Mouse (Mus musculus) heart, embryonic 13.5 days (tissue): Measurements from ENCODE around the gene Pip5k1a. TPM values are rescaled to one million over a fixed set of nuclear protein-coding genes. Genes with fewer than 3 reads are reported as not detected.
A peak's percentile ranks its signal among the peaks of the same experiment; 100 is the strongest.
"Not testable (repeated sequence)": the region's sequence is repeated elsewhere in the genome, so short reads cannot be mapped to it uniquely, and the experiment has no call there.

ENCODE experiments used
- ATAC-seq: fragments of 200-750 bp; cut with Nextera tagmentation; 2 replicates; pipeline ENCODE4 v1.8.0; 2017; ENCODE audit warnings: moderate TSS enrichment; ENCODE audit not compliant: insufficient number of reproducible peaks, low FRiP score, low TSS enrichment; ENCODE audit errors: extremely low read depth
- H3K27ac ChIP-seq: fragments of 300-500 bp; sonication (generic); replicated peaks from 2 replicates; pipeline ENCODE4 v1.5.1; 2015; ENCODE audit warnings: moderate library complexity, mild to moderate bottlenecking, inconsistent platforms
- H3K27me3 ChIP-seq: fragments of 300-500 bp; sonication (generic); replicated peaks from 2 replicates; pipeline ENCODE4 v1.6.1; 2015; ENCODE audit warnings: mild to moderate bottlenecking, inconsistent platforms
- H3K36me3 ChIP-seq: fragments of 300-500 bp; sonication (generic); 2 replicates; pipeline ENCODE4 v1.6.1; 2015; ENCODE audit warnings: mild to moderate bottlenecking, inconsistent platforms
- H3K4me1 ChIP-seq: fragments of 300-500 bp; sonication (generic); 2 replicates; pipeline ENCODE4 v1.6.1; 2015; ENCODE audit warnings: inconsistent platforms
- H3K4me2 ChIP-seq: fragments of 300-500 bp; sonication (generic); 2 replicates; pipeline ENCODE4 v1.6.1; 2015; ENCODE audit warnings: inconsistent platforms, mild to moderate bottlenecking, moderate library complexity
- H3K4me3 ChIP-seq: fragments of 300-500 bp; sonication (generic); 2 replicates; pipeline ENCODE4 v1.5.1; 2015; ENCODE audit warnings: moderate library complexity, mild to moderate bottlenecking, inconsistent platforms
- H3K9ac ChIP-seq: fragments of 300-500 bp; sonication (generic); 2 replicates; pipeline ENCODE4 v1.6.1; 2015; ENCODE audit warnings: inconsistent platforms, mild to moderate bottlenecking, moderate library complexity
- H3K9me3 ChIP-seq: fragments of 300-500 bp; sonication (generic); 2 replicates; pipeline ENCODE4 v1.6.1; 2016; ENCODE audit warnings: inconsistent platforms
- WGBS: fragments of 180-500 bp; shearing (Covaris S2); methylation state at CpG from one replicate; pipeline ENCODE4 v1.1.7; 2015; ENCODE audit warnings: mixed read lengths; 5-methylcytosine and 5-hydroxymethylcytosine counted together
- polyA plus RNA-seq: library from polyadenylated mRNA; unstranded; fragments of >200 nt; fragmentation: Nextera tagmentation; extraction: Ambion mirVana; gene quantifications from 2 replicates; pipeline ENCODE4 v1.2.1, GENCODE M21; 2015

Gene Pip5k1a
- polyA plus RNA-seq, 1 experiment from 2014 or later: 16.4 TPM

GRCm38 (mm10) chr3:95041625-95042024 is 65.1 kb downstream of the Pip5k1a start:
- ATAC-seq: no peak
- peaks cover 13% of the 10 kb centered on the region for H3K4me1 ChIP-seq
- H3K4me2 ChIP-seq: peak overlapping the region; percentile 77
- H3K27me3 ChIP-seq: no peaks in the 10 kb centered on the region
- H3K4me3 ChIP-seq: peak overlapping the region; percentile 89
- 16% methylated on average over 3 of the region's 3 CpGs for WGBS
- peaks cover 31% of the 10 kb centered on the region for H3K36me3 ChIP-seq
- peak overlapping the region; percentile 62; the same call in 1 of the 2 replicates for H3K27ac ChIP-seq
- H3K9ac ChIP-seq: peak overlapping the region; percentile 96
- H3K9me3 ChIP-seq: no peaks in the 10 kb centered on the region

- Histone ChIP-seq H3K27ac (no peak overlapping the region), H3K27me3 (no peaks in the 10 kb centered on the region), H3K9ac (no peak overlapping the region), H3K4me2 (no peak overlapping the region), H3K9me3 (no peaks in the 10 kb centered on the region), H3K36me3 (peaks cover 57% of the 10 kb centered on the region), H3K4me3 (no peak overlapping the region), H3K4me1 (peaks cover 25% of the 10 kb centered on the region)
- ATAC-seq: no peak
- 64% methylated on average over 3 of the region's 3 CpGs for WGBS
These were observed 76.8 kb downstream of the Pip5k1a start for GRCm38 (mm10) chr3:95029953-95030352.

GRCm38 (mm10) chr3:95029291-95029827 is 77.4 kb downstream of the Pip5k1a start:
- not testable (repeated sequence) for ATAC-seq, H3K27me3 ChIP-seq, H3K9me3 ChIP-seq, H3K9ac ChIP-seq, H3K4me3 ChIP-seq, H3K4me2 ChIP-seq, H3K27ac ChIP-seq
- Histone ChIP-seq H3K4me1 (peaks cover 31% of the 10 kb centered on the region), H3K36me3 (peaks cover 51% of the 10 kb centered on the region)
- 60% methylated on average over 3 of the region's 3 CpGs for WGBS

- H3K4me3 ChIP-seq: no peak overlapping the region
- no peaks in the 10 kb centered on the region for H3K27me3 ChIP-seq
- H3K9ac ChIP-seq: no peak overlapping the region
- H3K4me2 ChIP-seq: no peak overlapping the region
- ATAC-seq: no peak
- no peak overlapping the region for H3K27ac ChIP-seq
- no peaks in the 10 kb centered on the region for H3K9me3 ChIP-seq
- 84% methylated on average over 3 of the region's 3 CpGs for WGBS
- peaks cover 35% of the 10 kb centered on the region for H3K4me1 ChIP-seq
- H3K36me3 ChIP-seq: peaks cover 44% of the 10 kb centered on the region
These were observed 78.1 kb downstream of the Pip5k1a start for GRCm38 (mm10) chr3:95028603-95029002.

GRCm38 (mm10) chr3:95027701-95028100 is 79.0 kb downstream of the Pip5k1a start:
- 43% methylated on average over 5 of the region's 5 CpGs for WGBS
- H3K27me3 ChIP-seq: no peaks in the 10 kb centered on the region
- no peak for ATAC-seq
- peaks cover 35% of the 10 kb centered on the region for H3K36me3 ChIP-seq
- no peaks in the 10 kb centered on the region for H3K9me3 ChIP-seq
- H3K4me3 ChIP-seq: no peak overlapping the region
- no peak overlapping the region for H3K4me2 ChIP-seq
- H3K27ac ChIP-seq: 0 out of 2 replicates have a peak overlapping the region, but pooled peaks have one; percentile 8
- H3K9ac ChIP-seq: peak overlapping the region; percentile 33; the same call in 1 of the 2 replicates
- H3K4me1 ChIP-seq: peaks cover 35% of the 10 kb centered on the region

- no peak overlapping the region for H3K9ac ChIP-seq
- H3K36me3 ChIP-seq: peaks cover 29% of the 10 kb centered on the region
- no peaks in the 10 kb centered on the region for H3K27me3 ChIP-seq
- ATAC-seq: no peak
- H3K9me3 ChIP-seq: no peaks in the 10 kb centered on the region
- no peak overlapping the region for H3K4me2 ChIP-seq
- 58% methylated on average over 5 of the region's 5 CpGs for WGBS
- no peak overlapping the region for H3K27ac ChIP-seq
- H3K4me1 ChIP-seq: peaks cover 35% of the 10 kb centered on the region
- H3K4me3 ChIP-seq: no peak overlapping the region
These were observed 79.6 kb downstream of the Pip5k1a start for GRCm38 (mm10) chr3:95027057-95027645.

GRCm38 (mm10) chr3:95025202-95025601 is 81.5 kb downstream of the Pip5k1a start:
- peak overlapping the region; percentile 71 for H3K4me2 ChIP-seq

GRCm38 (mm10) chr3:95024551-95024950 is 82.2 kb downstream of the Pip5k1a start:
- H3K27ac ChIP-seq: peak overlapping the region; percentile 84
- no peak for ATAC-seq
- H3K4me1 ChIP-seq: peaks cover 35% of the 10 kb centered on the region
- H3K4me2 ChIP-seq: peak overlapping the region; percentile 71
- peak overlapping the region; percentile 40 for H3K4me3 ChIP-seq
- 10% methylated on average over 11 of the region's 11 CpGs for WGBS
- peaks cover 7% of the 10 kb centered on the region; the same call in 1 of the 2 replicates for H3K36me3 ChIP-seq
- no peaks in the 10 kb centered on the region for H3K9me3 ChIP-seq
- no peaks in the 10 kb centered on the region for H3K27me3 ChIP-seq
- H3K9ac ChIP-seq: peak overlapping the region; percentile 70

More at GRCm38 (mm10) chr3:95025202-95025601, 81.5 kb downstream of the Pip5k1a start:
- Histone ChIP-seq H3K9ac (peak overlapping the region; percentile 70), H3K27me3 (no peaks in the 10 kb centered on the region), H3K27ac (peak overlapping the region; percentile 84), H3K9me3 (no peaks in the 10 kb centered on the region), H3K36me3 (peaks cover 10% of the 10 kb centered on the region), H3K4me1 (peaks cover 35% of the 10 kb centered on the region), H3K4me3 (peak overlapping the region; percentile 40)
- WGBS: 24% methylated on average over 5 of the region's 5 CpGs
- no peak for ATAC-seq

- H3K27ac ChIP-seq, H3K9ac ChIP-seq, H3K36me3 ChIP-seq, H3K9me3 ChIP-seq, H3K4me2 ChIP-seq, H3K4me3 ChIP-seq, ATAC-seq, H3K27me3 ChIP-seq: not testable (repeated sequence)
- peaks cover 27% of the 10 kb centered on the region for H3K4me1 ChIP-seq
- WGBS: 86% methylated on average over 5 of the region's 5 CpGs
These were observed 85.8 kb downstream of the Pip5k1a start for GRCm38 (mm10) chr3:95020956-95021355.

- Histone ChIP-seq H3K4me3 (no peak overlapping the region), H3K9me3 (no peaks in the 10 kb centered on the region), H3K27me3 (no peaks in the 10 kb centered on the region), H3K36me3 (peaks cover 4% of the 10 kb centered on the region; the same call in 1 of the 2 replicates), H3K9ac (no peak overlapping the region), H3K4me2 (no peak overlapping the region), H3K27ac (no peak overlapping the region), H3K4me1 (peaks cover 13% of the 10 kb centered on the region)
- ATAC-seq: no peak
- 61% methylated on average over 2 of the region's 2 CpGs for WGBS
These were observed 88.0 kb downstream of the Pip5k1a start for GRCm38 (mm10) chr3:95018741-95019140.

- WGBS: 4% methylated on average over 21 of the region's 21 CpGs
- Histone ChIP-seq H3K4me3 (peak overlapping the region; percentile 82), H3K9ac (peak overlapping the region; percentile 79), H3K27ac (peak overlapping the region; percentile 96), H3K4me2 (peak overlapping the region; percentile 87), H3K9me3 (no peaks in the 10 kb centered on the region), H3K27me3 (no peaks in the 10 kb centered on the region), H3K36me3 (peaks cover 13% of the 10 kb centered on the region), H3K4me1 (peaks cover 25% of the 10 kb centered on the region)
- ATAC-seq: no peak
These were observed 90.1 kb downstream of the Pip5k1a start for GRCm38 (mm10) chr3:95016532-95017056.
